Mouse (Mus musculus) kidney, postnatal 14 days (tissue): ENCODE measurements around the gene Vwc2l.

Experiments
- DNase-seq: peaks from one replicate; pipeline ENCODE4 v3.0.0; 2022; ENCODE audit warnings: mixed read lengths

Vwc2l gene

GRCm38 (mm10) chr1:70913071-70913470, 187.6 kb downstream of the Vwc2l start:
- no peak for DNase-seq

GRCm38 (mm10) chr1:70918173-70919036, 192.9 kb downstream of the Vwc2l start:
- no peak for DNase-seq

- no peak for DNase-seq
These were observed 207.5 kb downstream of the Vwc2l start for GRCm38 (mm10) chr1:70933016-70933415.
